Mouse (Mus musculus) thymus, postnatal 25 days (tissue): Measurements from ENCODE around the gene Evl.
A peak's percentile ranks its signal among the peaks of the same experiment; 100 is the strongest.

Source experiments
- DNase-seq: peaks from one replicate; pipeline ENCODE4 v3.0.0; 2022

The Evl gene

DNA sequence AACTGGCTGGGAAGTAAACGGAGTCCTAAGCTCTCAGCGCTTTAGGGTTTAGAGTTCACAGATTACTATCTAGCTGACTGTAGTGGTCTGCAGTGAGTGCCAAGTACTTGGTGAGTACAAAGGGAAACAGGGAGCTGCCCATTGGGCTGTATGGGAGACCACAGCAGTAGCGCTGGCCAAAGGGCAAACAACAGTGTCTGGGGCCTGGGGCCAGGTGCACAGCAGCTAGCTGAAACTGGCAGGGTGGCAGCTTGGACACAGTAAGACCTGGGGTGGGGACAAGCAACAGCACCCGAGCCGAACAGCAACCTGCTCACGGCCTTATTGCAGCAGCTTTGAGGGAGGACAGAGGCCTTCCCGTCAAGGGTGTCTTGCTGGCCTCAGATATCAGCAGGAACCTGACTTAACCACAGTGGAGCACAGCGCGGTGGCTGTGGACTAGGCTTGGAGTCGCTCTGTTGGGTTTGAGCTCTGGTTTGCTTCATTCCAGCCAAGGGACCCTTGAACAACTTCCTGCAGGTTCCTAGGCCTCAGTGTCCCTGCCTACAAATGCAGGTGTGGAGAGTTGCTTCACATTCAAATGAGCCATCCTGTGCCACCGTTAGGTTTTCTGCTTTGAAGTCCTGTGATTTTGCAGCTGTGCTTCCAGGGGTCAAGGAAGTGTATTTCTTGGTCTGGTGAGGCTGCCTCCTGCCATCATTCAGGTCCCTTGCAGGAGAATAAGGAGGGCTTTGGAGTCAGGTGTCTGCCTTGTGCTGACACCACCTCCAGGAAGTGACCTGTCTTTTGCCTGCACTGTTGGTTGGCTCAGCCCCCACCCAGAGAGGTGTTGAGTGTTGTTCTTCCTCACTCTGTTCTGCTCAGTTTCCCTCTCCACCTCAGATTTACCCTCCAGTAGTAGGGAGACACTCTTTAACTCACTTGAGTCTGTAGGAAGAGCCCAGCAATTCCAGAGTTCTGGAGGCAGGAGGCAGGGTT lies 99.1 kb downstream of the Evl start:
- peak; percentile 40 for DNase-seq

GRCm38 (mm10) chr12:108657350-108657749 lies 102.8 kb downstream of the Evl start:
- DNase-seq = peak; percentile 82

DNA sequence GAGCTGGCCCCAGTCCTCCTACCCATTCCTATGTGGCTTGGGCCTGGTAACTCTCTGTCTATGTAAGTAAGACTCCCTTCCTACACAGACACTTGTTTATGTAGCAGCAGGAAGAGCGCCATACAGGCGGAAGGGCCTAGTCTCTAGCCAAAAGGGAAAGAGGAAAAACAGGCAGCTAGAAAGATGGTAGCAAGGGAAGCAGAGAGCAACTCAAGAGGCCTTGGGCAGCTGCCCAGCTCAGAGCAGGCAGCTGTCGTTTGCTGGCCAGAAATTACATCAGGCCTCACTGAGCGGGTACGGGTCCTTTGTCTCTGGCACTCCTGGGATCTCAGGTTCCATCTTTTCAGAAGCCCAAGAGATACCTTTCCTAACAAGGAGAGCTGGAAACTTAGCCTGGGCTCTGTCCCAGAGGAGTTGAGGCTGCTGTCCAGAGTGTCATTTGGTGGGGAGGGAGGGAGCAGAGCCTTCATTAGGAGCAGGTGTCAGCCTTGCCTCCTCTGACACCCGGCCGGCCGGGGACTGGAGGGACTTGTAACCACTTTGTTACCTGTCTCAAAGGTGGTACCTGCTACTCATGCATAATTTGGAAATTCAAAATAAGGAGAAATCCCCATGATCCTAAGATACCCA lies 114.2 kb downstream of the Evl start:
- no peak for DNase-seq

DNA sequence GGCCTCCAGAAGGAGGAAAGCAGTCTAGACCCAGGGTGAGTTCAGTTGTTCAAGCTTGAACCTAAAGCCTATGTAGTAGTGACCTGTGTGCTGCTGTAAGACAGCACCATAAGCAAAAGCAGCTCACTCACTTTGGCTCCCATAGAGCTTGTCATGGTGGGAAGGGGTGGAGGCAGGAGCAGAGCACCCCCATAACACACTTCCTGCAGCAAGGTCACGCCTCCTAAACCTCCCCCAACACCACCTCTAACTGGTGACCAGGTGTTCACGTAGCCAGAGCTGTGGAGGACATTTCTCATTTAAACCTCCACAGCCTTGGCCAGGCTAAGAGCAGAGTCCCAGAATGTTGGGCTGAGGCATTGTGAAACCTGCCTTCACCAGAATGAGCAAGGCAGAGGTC lies 117.0 kb downstream of the Evl start:
- peak; percentile 47 for DNase-seq

- peak; percentile 50 for DNase-seq
Observed at GRCm38 (mm10) chr12:108672908-108673307, 118.4 kb downstream of the Evl start.

DNA sequence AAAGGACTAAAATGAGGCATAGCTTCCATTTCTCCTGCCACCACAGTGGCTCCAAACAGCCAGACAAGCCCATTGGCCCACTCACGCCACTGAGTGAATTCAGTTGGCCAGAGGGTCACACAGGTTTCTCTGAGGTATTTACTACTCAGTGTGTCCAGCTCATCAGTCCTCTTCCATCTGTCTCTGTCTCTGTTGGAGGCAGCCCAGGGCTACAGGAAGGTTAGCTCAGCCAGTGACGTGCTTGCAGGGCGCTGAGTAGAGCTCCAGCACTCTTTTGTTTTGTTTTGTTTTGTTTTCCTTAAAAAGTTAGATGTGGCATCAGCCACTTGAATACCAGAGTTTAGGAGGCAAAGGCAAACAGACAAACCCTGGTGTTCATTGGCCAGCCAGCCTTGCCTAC lies 119.0 kb downstream of the Evl start:
- no peak for DNase-seq

DNA sequence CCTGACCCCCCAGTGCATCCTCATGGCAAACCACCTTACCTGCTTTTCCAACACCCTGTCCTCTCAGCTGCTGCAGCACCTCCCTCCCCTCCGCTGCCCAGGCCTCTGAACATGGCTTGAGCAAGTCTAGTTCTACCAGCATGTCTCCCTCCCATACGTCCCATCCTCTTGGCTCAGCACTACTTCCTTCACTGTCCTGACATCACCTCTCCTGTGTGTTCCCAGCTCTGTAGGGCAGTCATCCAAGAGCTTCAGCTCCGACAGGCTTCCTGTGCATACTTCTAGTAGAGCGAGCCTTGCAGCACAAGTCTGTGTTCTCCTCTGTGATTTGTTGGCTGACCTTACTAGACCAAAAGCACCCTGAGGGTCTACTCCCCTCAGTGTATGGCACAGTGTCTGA lies 120.0 kb downstream of the Evl start:
- DNase-seq = no peak

DNA sequence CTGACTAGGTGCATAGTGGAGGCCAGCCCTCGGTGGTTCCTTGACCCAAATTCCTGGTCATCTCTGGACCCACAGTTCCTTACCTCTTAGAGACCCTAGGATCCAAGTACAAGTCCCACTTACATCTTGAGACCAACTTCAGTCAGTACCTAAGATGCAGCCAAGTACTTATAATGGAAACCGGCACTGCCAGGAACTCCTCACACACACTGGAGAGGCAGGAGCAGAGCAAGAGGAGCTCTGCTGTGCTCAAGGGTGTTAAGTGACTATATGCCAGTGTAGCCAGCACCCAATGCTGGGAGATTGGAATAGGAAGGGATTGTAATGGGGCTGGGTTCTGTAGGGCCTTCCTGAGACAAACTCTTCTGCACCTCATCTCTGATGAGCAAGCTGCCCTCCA lies 120.4 kb downstream of the Evl start:
- DNase-seq = no peak

GRCm38 (mm10) chr12:108675614-108676401 lies 121.3 kb downstream of the Evl start:
- no peak for DNase-seq

GRCm38 (mm10) chr12:108677116-108677515 lies 122.6 kb downstream of the Evl start:
- DNase-seq = no peak

DNA sequence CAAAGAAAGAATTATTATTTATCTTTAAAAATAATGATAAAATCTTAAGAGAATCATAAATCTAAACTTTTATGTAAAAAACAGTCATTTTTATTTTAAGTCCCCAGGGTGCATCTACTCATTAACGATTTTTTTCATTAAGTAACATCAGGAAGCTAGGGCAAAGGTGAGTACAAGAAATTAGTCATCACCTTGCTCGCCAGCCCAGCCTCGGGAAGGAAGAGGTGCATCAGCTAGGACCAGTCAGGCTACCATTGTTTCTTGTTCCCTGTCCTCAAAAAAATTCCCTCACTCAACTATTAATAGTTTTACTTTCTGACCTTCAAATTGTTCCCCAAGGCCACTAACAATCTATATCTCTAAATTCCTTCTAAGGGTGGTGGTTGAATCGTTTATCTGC lies 123.8 kb downstream of the Evl start:
- no peak for DNase-seq

- no peak for DNase-seq
Observed at GRCm38 (mm10) chr12:108680861-108681260, 126.3 kb downstream of the Evl start.

DNA sequence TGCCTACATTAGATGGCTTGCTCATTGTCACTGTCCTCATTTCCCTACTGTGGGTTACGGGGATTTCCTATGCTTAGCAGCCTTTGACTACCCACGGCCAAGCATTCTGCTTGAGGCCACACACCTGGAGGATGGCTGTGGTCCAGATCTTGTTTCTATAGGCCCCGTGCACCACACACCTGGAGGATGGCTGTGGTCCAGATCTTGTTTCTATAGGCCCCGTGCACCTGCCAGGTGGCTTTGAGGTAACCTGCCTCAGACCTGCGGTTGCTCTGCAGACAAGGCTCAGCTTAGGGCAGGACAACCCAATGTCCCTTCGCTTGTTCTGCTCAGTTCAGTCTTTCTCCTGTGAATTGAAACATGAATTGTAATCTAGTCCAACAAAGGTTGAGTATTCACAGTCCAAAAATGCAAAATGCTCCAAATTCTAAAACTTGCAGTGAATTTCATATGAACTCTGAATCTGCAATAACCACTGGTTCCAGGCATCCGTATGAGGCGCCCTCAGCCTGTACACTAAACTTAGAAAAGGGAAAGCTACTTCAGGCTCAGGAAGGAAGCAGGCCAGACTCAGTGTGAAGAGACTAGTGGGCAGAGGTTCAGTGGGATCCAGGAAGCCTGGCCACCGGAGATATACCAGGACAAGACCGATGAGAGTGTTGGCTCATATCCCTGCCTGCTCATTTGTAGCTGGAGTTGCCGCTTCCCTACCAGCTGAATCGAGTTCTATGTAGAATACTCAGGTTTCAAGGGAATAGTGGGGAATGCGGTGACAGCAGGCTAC lies 127.9 kb downstream of the Evl start:
- no peak for DNase-seq

DNA sequence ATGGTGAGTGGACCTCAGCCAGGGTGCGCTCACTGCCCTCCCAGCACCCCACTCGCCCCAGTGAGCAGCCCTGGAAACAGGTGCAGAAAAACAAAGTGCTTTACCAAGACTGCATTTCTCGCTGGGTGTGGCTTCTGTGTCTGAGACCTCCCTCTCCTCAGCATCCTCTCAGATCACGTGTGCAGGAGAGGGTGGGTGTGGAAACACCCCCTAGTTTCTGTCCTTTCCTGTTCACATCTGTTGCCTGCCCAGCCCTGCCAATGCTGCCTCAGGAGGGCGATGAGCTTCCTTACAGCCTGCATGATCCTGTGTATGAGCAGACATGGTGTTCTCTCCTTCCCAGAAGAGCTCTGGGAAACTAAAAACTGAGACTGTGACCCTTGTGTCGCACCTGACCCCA lies 131.9 kb downstream of the Evl start:
- DNase-seq = peak; percentile 78

GRCm38 (mm10) chr12:108686926-108687325 lies 132.4 kb downstream of the Evl start:
- DNase-seq = no peak

DNA sequence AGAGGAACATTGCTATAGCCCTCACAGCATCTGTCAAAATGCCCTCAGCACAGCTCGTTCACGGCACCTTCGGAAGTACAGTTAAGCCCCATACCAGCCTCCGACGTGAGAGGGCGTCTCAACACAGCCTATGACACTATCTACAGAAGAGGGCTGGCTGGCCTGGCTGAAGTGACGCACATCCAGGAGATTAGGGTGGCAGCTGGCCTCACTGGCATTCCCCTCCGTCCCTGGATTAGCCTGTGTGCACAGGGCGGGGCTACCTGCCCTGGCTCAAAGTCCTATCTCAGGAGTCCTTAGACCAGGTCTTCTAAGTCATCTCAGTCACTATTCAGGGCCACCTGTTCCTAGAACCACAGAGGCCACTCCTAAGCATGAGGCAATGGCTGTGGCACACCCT lies 134.6 kb downstream of the Evl start:
- no peak for DNase-seq

DNA sequence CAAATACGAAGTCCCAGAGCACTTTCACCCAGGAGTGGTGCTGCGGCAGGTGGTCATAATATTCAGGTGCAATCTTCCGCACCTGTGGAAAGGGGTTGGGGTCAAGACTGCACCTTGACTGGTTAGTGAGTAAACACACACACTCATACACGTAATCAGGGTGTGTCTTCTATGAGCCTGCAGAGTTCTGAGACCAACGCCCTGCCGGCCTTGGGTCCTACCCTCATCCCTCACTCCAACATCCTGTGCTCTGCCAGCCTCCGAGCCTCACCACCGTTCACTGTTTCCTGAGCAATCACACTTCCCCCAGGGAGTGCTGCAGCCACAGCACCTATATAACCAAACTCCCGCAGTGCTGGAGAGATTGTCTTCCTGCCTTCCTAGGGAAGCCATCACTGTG lies 136.0 kb downstream of the Evl start:
- DNase-seq = no peak

GRCm38 (mm10) chr12:108693592-108693991 lies 139.1 kb downstream of the Evl start:
- DNase-seq = no peak

DNA sequence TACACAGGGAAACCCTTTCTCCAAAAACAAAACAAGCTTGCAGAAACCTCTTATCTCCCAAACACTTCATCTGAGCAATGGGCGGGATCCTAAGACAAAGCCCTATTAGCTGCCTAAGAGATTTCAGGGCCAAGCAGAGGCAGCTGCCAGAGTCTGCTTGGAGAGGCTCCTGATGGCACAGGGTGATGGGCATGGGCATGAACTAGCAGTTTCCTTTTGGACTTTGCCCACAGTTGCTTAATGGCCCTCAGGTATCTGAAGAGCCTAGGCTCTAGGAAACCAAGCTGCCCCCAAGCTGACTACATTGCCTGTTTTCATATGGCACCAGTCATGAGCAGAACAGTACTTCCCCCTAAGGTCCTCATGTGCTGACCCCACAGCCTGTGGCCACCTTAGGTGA lies 139.7 kb downstream of the Evl start:
- no peak for DNase-seq

DNA sequence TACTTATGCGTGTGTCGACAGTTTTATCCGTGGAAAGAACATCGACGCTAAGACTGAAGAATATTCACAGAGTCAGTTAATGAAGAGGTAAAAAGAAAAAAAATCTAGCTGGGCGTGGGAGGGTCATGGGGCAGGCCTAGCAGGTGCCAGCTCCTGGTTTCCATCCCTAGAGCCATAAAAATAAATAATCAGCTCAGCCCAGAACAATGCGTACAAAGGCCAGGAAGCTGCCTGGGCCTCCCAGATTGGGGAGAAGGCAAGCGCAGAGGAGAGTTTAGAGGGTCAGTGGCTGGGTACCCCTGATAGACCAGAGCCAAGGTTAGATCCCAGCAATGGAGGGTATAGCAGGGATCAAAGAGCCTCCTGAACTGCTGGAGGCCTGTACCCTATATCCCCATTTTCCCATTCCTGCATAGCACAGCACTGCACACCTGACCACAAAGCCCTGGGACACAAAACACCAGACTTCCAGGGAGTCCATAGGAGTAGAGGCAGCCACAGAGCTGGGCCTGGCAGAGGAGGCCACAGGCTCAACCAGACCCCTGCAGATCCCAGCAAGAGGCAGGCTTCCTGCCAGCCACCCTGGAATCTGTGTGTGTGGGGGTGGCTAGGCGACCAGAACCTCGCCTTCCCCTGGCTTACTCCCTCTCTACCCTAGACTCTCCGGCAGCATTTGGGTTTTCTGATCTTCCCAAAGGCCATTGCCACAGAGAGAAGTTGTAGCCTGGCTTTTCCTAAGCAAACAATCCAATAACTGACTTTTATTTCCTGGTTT lies 144.4 kb downstream of the Evl start:
- DNase-seq = no peak

DNA sequence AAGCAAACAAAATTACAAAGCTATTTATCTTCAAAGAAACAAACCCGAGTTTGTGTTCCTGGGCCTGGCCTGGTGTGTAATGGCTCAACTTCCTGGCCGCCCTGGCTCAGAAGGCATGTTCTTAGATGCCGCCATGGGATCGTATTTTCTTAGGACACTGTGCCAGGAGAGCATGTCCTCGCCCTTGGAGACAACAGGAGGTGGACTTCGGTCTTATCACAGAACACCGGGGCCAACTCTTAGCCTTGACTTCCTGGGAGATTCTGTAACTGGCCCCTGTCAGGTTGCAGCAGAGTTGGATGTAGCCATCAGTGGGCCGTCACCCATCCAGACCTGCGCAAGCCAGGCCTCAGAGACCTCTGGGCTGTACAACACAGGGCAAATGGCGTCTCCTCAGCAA lies 145.1 kb downstream of the Evl start:
- DNase-seq = no peak

DNA sequence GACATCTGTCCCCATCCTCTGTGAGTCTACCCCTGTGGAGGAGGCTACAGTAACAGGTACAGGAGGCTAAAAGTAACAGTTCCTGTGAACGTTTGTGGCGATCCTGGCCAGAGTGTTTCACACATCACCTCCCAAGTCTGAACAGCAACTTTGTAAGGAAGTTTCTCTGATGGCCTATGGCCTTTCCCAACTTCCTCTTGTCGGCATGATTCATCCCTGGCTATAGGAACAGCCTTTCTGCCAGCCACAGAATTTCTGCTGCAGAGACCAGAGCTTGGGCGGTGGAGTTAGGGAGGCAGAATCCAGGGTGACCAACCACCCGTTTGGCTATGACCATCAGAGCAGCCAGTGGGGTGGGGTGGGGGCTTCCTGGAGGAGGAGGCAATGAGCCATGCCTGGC lies 145.5 kb downstream of the Evl start:
- DNase-seq = no peak
